Mouse (Mus musculus) CH12.LX (cell line): Measurements from ENCODE around the gene Spice1.

Source experiments
- CTCF ChIP-seq, 2 experiments: IDR thresholded peaks in 1 of 2; conservative IDR thresholded peaks in 1 of 2; 2 replicates each; pipeline ENCODE4 v1.5.1; 2011 to 2012; ENCODE audit warnings: low read depth in 2 of 2, low read length in 2 of 2, improper control_type of control experiment in 1 of 2, inconsistent platforms in 1 of 2, mild to moderate bottlenecking in 1 of 2, moderate library complexity in 1 of 2
- GABPA ChIP-seq: IDR thresholded peaks from 2 replicates; pipeline ENCODE4 v1.6.1; 2012; ENCODE audit warnings: low read depth, low read length, improper control_type of control experiment, inconsistent platforms; ENCODE audit not compliant: insufficient replicate concordance
- KAT2A ChIP-seq: IDR thresholded peaks from 2 replicates; pipeline ENCODE4 v1.6.1; 2012; ENCODE audit warnings: low read length, improper control_type of control experiment, inconsistent platforms; ENCODE audit not compliant: insufficient replicate concordance
- MXI1 ChIP-seq: IDR thresholded peaks from 2 replicates; pipeline ENCODE4 v1.6.1; 2011; ENCODE audit warnings: mild to moderate bottlenecking, low read depth, low read length, improper control_type of control experiment

GRCm38 (mm10) chr16:44347071-44347901 is at the start of gene Spice1:
- TF ChIP-seq GABPA (no peak), KAT2A (peak; percentile 64; the same call in 1 of the 2 replicates), MXI1 (peak; percentile 99), CTCF (conservative IDR thresholded peaks at IDR 0.05 in 1 of 2, IDR thresholded peaks at IDR 0.05 in 1 of 2; ENCODE audit: low read depth in 2 of 2, low read length in 2 of 2) (peak in 1 of 2 experiments; percentile 61; a peak in 2 of 4 replicates)
